Mouse (Mus musculus) kidney, adult 11 months (tissue): ENCODE measurements at regions not wholly inside any gene's neighbourhood (a gene's known extent, or its start where the extent isn't known, plus 50 kb on each side); places are given as distances from the start of the nearest gene placed in this dataset.

Experiments used
- DNase-seq: peaks from one replicate; pipeline ENCODE4 v3.0.0; 2022

GRCm38 (mm10) chr19:55985518-55985917 is 243.9 kb downstream of the Tcf7l2 start:
- DNase-seq, result no peak

GRCm38 (mm10) chr19:55991791-55992726 is 250.4 kb downstream of the Tcf7l2 start:
- DNase-seq, result no peak

- no peak for DNase-seq
These were observed 251.1 kb downstream of the Tcf7l2 start for GRCm38 (mm10) chr19:55992727-55993066.

GRCm38 (mm10) chr19:55995721-55996120 is 254.1 kb downstream of the Tcf7l2 start:
- DNase-seq, result no peak

- DNase-seq, result peak; percentile 7
These were observed 257.0 kb downstream of the Tcf7l2 start for GRCm38 (mm10) chr19:55998454-55999180.

GRCm38 (mm10) chr19:55999409-55999808 is 257.8 kb downstream of the Tcf7l2 start:
- no peak for DNase-seq

- no peak for DNase-seq
These were observed 259.8 kb downstream of the Tcf7l2 start for GRCm38 (mm10) chr19:56001428-56001827.

- no peak for DNase-seq
These were observed 264.3 kb downstream of the Tcf7l2 start for GRCm38 (mm10) chr19:56005886-56006285.

GRCm38 (mm10) chr19:56007433-56007832 is 265.8 kb downstream of the Tcf7l2 start:
- DNase-seq, result no peak

GRCm38 (mm10) chr19:56010766-56011165 is 269.1 kb downstream of the Tcf7l2 start:
- DNase-seq, result no peak

GRCm38 (mm10) chr19:56011292-56011691 is 269.7 kb downstream of the Tcf7l2 start:
- no peak for DNase-seq

- DNase-seq, result no peak
These were observed 270.2 kb upstream of the Habp2 start for GRCm38 (mm10) chr19:56016548-56017346.

GRCm38 (mm10) chr19:56017524-56017923 is 269.4 kb upstream of the Habp2 start:
- no peak for DNase-seq

- no peak for DNase-seq
These were observed 267.8 kb upstream of the Habp2 start for GRCm38 (mm10) chr19:56019143-56019542.

GRCm38 (mm10) chr19:56022348-56022747 is 264.6 kb upstream of the Habp2 start:
- DNase-seq, result no peak

GRCm38 (mm10) chr19:56024599-56024998 is 262.3 kb upstream of the Habp2 start:
- no peak for DNase-seq

- DNase-seq, result peak; percentile 6
These were observed 257.3 kb upstream of the Habp2 start for GRCm38 (mm10) chr19:56029428-56030281.

GRCm38 (mm10) chr19:56030401-56030925 is 256.5 kb upstream of the Habp2 start:
- DNase-seq, result no peak

GRCm38 (mm10) chr19:56034552-56034951 is 252.4 kb upstream of the Habp2 start:
- DNase-seq, result no peak

GRCm38 (mm10) chr19:56037584-56037983 is 249.4 kb upstream of the Habp2 start:
- DNase-seq, result no peak

- DNase-seq, result no peak
These were observed 247.6 kb upstream of the Habp2 start for GRCm38 (mm10) chr19:56039091-56040004.
